Mouse (Mus musculus): ENCODE results near the gene Mup17. TPM values are rescaled to one million over a fixed set of nuclear protein-coding genes. Genes with fewer than 3 reads are reported as not detected.
"Not testable (repeated sequence)": the region's sequence is repeated elsewhere in the genome, so short reads cannot be mapped to it uniquely, and the experiment has no call there.

The Mup17 gene
- not detected in 2 replicates for polyA plus RNA-seq (2015; fragmentation: Nextera tagmentation; extraction: Ambion mirVana)

DNA sequence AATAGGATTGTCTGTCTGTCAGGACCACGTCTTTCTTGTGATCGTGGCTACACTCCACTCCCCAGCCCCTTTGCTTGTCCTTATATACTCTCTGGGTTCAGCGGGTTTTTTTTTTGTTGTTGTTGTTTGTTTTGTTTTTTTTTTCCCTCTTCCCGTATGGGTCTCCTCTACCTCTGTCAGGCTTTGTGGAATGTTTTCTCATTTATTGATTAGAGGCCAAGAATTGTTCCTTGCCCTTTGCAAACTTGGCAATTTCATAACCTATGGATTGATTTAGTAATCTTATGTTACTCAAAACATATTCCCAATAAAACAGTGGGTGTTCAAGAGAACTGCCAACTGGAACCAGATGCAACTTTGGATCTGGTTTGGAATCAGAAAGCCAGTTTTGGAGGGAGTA, at the start of gene Mup17:
Gene Mup17, minus strand, starts transcription at position 101 of the 400 bp plus-strand sequence.
- H3K9ac ChIP-seq (replicated peaks); ATAC-seq (replicated peaks); H3K9me3 ChIP-seq; H3K36me3 ChIP-seq; H3K4me2 ChIP-seq (replicated peaks); H3K27ac ChIP-seq (replicated peaks); H3K4me3 ChIP-seq; H3K27me3 ChIP-seq; H3K4me1 ChIP-seq: not testable (repeated sequence)
- 77% methylated on average over 4 of the region's 4 CpGs for WGBS

DNA sequence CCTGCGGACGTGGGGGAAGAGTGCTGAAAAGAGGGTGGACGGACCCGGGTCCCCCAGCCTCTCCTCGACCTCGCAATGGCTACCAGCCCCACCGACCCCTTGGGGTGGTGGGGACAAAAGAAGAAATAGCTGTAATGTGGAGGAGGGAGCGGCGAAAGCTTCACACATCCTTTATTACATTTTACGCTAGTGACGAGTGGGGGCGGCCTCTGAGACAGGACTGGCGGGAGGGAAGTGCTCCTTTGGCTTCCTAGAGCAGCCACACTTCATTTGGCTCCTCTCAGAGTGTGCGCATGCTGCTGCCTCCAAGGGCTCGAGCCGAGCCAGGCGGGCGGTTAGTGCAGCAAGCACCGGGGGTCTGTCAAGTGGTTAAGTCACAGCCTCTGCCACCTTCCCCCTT, 24.1 kb downstream of the Mup17 start:
- not testable (repeated sequence) for H3K36me3 ChIP-seq; H3K4me3 ChIP-seq; ATAC-seq (replicated peaks); H3K4me1 ChIP-seq; H3K9ac ChIP-seq (replicated peaks); H3K4me2 ChIP-seq (replicated peaks); H3K9me3 ChIP-seq; H3K27me3 ChIP-seq; H3K27ac ChIP-seq (replicated peaks)
- 89% methylated on average over 19 of the region's 19 CpGs for WGBS

DNA sequence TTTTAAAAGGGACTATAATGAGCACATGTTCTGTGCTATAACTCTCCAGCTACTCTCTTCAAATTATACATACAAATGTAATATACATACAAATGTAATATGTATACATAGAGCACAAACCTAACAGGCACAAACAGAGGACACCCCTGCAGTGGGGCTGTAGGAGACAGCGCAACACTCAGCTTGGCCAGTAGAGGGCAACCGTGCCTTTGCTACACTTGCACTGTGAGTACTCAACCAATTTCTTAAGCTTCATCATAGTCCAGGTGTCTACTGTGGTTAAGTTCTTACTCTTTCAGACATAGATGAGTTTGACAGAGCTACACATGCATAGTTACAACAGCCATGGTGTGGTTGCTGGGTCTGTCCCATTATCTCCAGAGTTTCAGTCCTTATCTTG, 39.8 kb downstream of the Mup17 start:
- H3K4me3 ChIP-seq; ATAC-seq (replicated peaks); H3K27me3 ChIP-seq; H3K4me1 ChIP-seq; H3K27ac ChIP-seq (replicated peaks); H3K36me3 ChIP-seq; H3K9me3 ChIP-seq; H3K9ac ChIP-seq (replicated peaks); H3K4me2 ChIP-seq (replicated peaks): not testable (repeated sequence)
- 35% methylated on average over 2 of the region's 2 CpGs for WGBS

Other genes starting within 250 kb of the Mup17 start
- gene Mup15, start 156.1 kb downstream of the Mup17 start, polyA plus RNA-seq (2015; fragmentation: Nextera tagmentation; extraction: Ambion mirVana): not detected in 2 replicates
- gene Mup16, start 76.3 kb downstream of the Mup17 start, polyA plus RNA-seq (2015; fragmentation: Nextera tagmentation; extraction: Ambion mirVana): not detected in 2 replicates
- gene Mup18, start 78.3 kb upstream of the Mup17 start, polyA plus RNA-seq (2015; fragmentation: Nextera tagmentation; extraction: Ambion mirVana): not detected in 2 replicates
- not detected in 2 replicates for gene Mup19, start 186.4 kb upstream of the Mup17 start, polyA plus RNA-seq (2015; fragmentation: Nextera tagmentation; extraction: Ambion mirVana)
- not detected in 2 replicates for gene Mup5, start 239.4 kb upstream of the Mup17 start, polyA plus RNA-seq (2015; fragmentation: Nextera tagmentation; extraction: Ambion mirVana)

Data from forebrain, embryonic 15.5 days (tissue).